Mouse (Mus musculus): ENCODE measurements at regions not wholly inside any gene's neighbourhood (a gene's known extent, or its start where the extent isn't known, plus 50 kb on each side); places are given as distances from the start of the nearest gene placed in this dataset.

GRCm38 (mm10) chr14:11417857-11418256 lies 61.3 kb upstream of the Gm3839 start:
- H3K79me2 ChIP-seq (ENCODE audit: control insufficient read depth, insufficient read depth, low read length): no peaks in the 10 kb centered on the region
- 98% methylated on average over 3 of the region's 3 CpGs for WGBS
- no peak overlapping the region for H3K9ac ChIP-seq (ENCODE audit: low read depth, low read length)
- H3K27ac ChIP-seq (replicated peaks; ENCODE audit: insufficient read depth, low read depth, low read length): no peak overlapping the region
- TF ChIP-seq POLR2A (IDR thresholded peaks at IDR 0.05; ENCODE audit: extremely low read depth, insufficient read depth, low read length) (no peak), CTCF (IDR thresholded peaks at IDR 0.05; ENCODE audit: low read depth, low read length) (no peak)
- no peaks in the 10 kb centered on the region for H3K36me3 ChIP-seq (ENCODE audit: control insufficient read depth, insufficient read depth, low read length)
- no peaks in the 10 kb centered on the region for H3K4me1 ChIP-seq (ENCODE audit: control insufficient read depth, insufficient read depth, low read length)
- no peak overlapping the region for H3K4me3 ChIP-seq (ENCODE audit: insufficient read depth, low read depth, low read length)
- no peak for DNase-seq (ENCODE audit: extremely low read depth, low read depth, low spot score)
- no peaks in the 10 kb centered on the region for H3K27me3 ChIP-seq (ENCODE audit: control insufficient read depth, insufficient read depth, low read length)

GRCm38 (mm10) chr14:11422306-11422705 lies 65.8 kb upstream of the Gm3839 start:
- H3K9ac ChIP-seq (ENCODE audit: low read depth, low read length): no peak overlapping the region
- no peaks in the 10 kb centered on the region for H3K4me1 ChIP-seq (ENCODE audit: control insufficient read depth, insufficient read depth, low read length)
- no peaks in the 10 kb centered on the region for H3K36me3 ChIP-seq (ENCODE audit: control insufficient read depth, insufficient read depth, low read length)
- WGBS: 63% methylated on average over 1 of the region's 1 CpGs
- TF ChIP-seq POLR2A (IDR thresholded peaks at IDR 0.05; ENCODE audit: extremely low read depth, insufficient read depth, low read length): no peak
- TF ChIP-seq CTCF (IDR thresholded peaks at IDR 0.05; ENCODE audit: low read depth, low read length): no peak
- no peaks in the 10 kb centered on the region for H3K79me2 ChIP-seq (ENCODE audit: control insufficient read depth, insufficient read depth, low read length)
- no peak overlapping the region for H3K4me3 ChIP-seq (ENCODE audit: insufficient read depth, low read depth, low read length)
- H3K27ac ChIP-seq (replicated peaks; ENCODE audit: insufficient read depth, low read depth, low read length): no peak overlapping the region
- no peak for DNase-seq (ENCODE audit: extremely low read depth, low read depth, low spot score)
- H3K27me3 ChIP-seq (ENCODE audit: control insufficient read depth, insufficient read depth, low read length): no peaks in the 10 kb centered on the region

- Histone ChIP-seq H3K79me2 (ENCODE audit: control insufficient read depth, insufficient read depth, low read length) (no peaks in the 10 kb centered on the region), H3K27me3 (ENCODE audit: control insufficient read depth, insufficient read depth, low read length) (no peaks in the 10 kb centered on the region), H3K4me1 (ENCODE audit: control insufficient read depth, insufficient read depth, low read length) (no peaks in the 10 kb centered on the region), H3K9ac (ENCODE audit: low read depth, low read length) (no peak overlapping the region), H3K4me3 (ENCODE audit: insufficient read depth, low read depth, low read length) (no peak overlapping the region), H3K27ac (replicated peaks; ENCODE audit: insufficient read depth, low read depth, low read length) (no peak overlapping the region), H3K36me3 (ENCODE audit: control insufficient read depth, insufficient read depth, low read length) (no peaks in the 10 kb centered on the region)
- WGBS: 86% methylated on average over 16 of the region's 16 CpGs
- TF ChIP-seq CTCF (IDR thresholded peaks at IDR 0.05; ENCODE audit: low read depth, low read length) (no peak), POLR2A (IDR thresholded peaks at IDR 0.05; ENCODE audit: extremely low read depth, insufficient read depth, low read length) (no peak)
- no peak for DNase-seq (ENCODE audit: extremely low read depth, low read depth, low spot score)
Observed at GRCm38 (mm10) chr14:11428256-11429240, 72.0 kb upstream of the Gm3839 start.

GRCm38 (mm10) chr14:11435166-11435784 lies 78.7 kb upstream of the Gm3839 start:
- H3K9ac ChIP-seq (ENCODE audit: low read depth, low read length): no peak overlapping the region
- H3K4me1 ChIP-seq (ENCODE audit: control insufficient read depth, insufficient read depth, low read length): no peaks in the 10 kb centered on the region
- no peak overlapping the region for H3K4me3 ChIP-seq (ENCODE audit: insufficient read depth, low read depth, low read length)
- TF ChIP-seq CTCF (IDR thresholded peaks at IDR 0.05; ENCODE audit: low read depth, low read length): no peak
- TF ChIP-seq POLR2A (IDR thresholded peaks at IDR 0.05; ENCODE audit: extremely low read depth, insufficient read depth, low read length): no peak
- no peaks in the 10 kb centered on the region for H3K79me2 ChIP-seq (ENCODE audit: control insufficient read depth, insufficient read depth, low read length)
- WGBS: 91% methylated on average over 7 of the region's 7 CpGs
- no peak for DNase-seq (ENCODE audit: extremely low read depth, low read depth, low spot score)
- H3K27me3 ChIP-seq (ENCODE audit: control insufficient read depth, insufficient read depth, low read length): no peaks in the 10 kb centered on the region
- no peaks in the 10 kb centered on the region for H3K36me3 ChIP-seq (ENCODE audit: control insufficient read depth, insufficient read depth, low read length)
- H3K27ac ChIP-seq (replicated peaks; ENCODE audit: insufficient read depth, low read depth, low read length): no peak overlapping the region

GRCm38 (mm10) chr14:11438611-11439010 lies 82.1 kb upstream of the Gm3839 start:
- WGBS: 80% methylated on average over 2 of the region's 2 CpGs
- no peaks in the 10 kb centered on the region for H3K27me3 ChIP-seq (ENCODE audit: control insufficient read depth, insufficient read depth, low read length)
- H3K36me3 ChIP-seq (ENCODE audit: control insufficient read depth, insufficient read depth, low read length): no peaks in the 10 kb centered on the region
- DNase-seq (ENCODE audit: extremely low read depth, low read depth, low spot score): no peak
- TF ChIP-seq POLR2A (IDR thresholded peaks at IDR 0.05; ENCODE audit: extremely low read depth, insufficient read depth, low read length): no peak
- TF ChIP-seq CTCF (IDR thresholded peaks at IDR 0.05; ENCODE audit: low read depth, low read length): no peak
- H3K4me1 ChIP-seq (ENCODE audit: control insufficient read depth, insufficient read depth, low read length): no peaks in the 10 kb centered on the region
- H3K4me3 ChIP-seq (ENCODE audit: insufficient read depth, low read depth, low read length): no peak overlapping the region
- no peak overlapping the region for H3K27ac ChIP-seq (replicated peaks; ENCODE audit: insufficient read depth, low read depth, low read length)
- H3K79me2 ChIP-seq (ENCODE audit: control insufficient read depth, insufficient read depth, low read length): no peaks in the 10 kb centered on the region
- no peak overlapping the region for H3K9ac ChIP-seq (ENCODE audit: low read depth, low read length)

All from liver, adult 2 months (tissue).